Mouse (Mus musculus) C2C12 (cell line): ENCODE data around the gene 4930512M02Rik.

Source experiments
- CTCF ChIP-seq: IDR thresholded peaks from one replicate; pipeline ENCODE4 v1.5.1; 2011; ENCODE audit not compliant: control insufficient read depth, insufficient read depth, insufficient read length
- MAX ChIP-seq: IDR thresholded peaks from one replicate; pipeline ENCODE4 v1.6.1; 2011; ENCODE audit warnings: mild to moderate bottlenecking, control low read depth
- MYOD1 ChIP-seq: IDR thresholded peaks from one replicate; pipeline ENCODE4 v1.6.1; 2011; ENCODE audit warnings: low read depth; ENCODE audit not compliant: control insufficient read depth, insufficient read length

- TF ChIP-seq CTCF = no peak
- TF ChIP-seq MAX = no peak
- TF ChIP-seq MYOD1 = no peak
Measured at GRCm38 (mm10) chr11:11564266-11565044, 63.2 kb downstream of the 4930512M02Rik start.
